Mouse (Mus musculus) neural tube, embryonic 10.5 days (tissue): Measurements from ENCODE around the gene Zfand4.
"Not testable (repeated sequence)": the region's sequence is repeated elsewhere in the genome, so short reads cannot be mapped to it uniquely, and the experiment has no call there.

ENCODE experiments used
- DNase-seq: peaks from one replicate; pipeline ENCODE4 v3.0.0-alpha.2; 2017; ENCODE audit warnings: low spot score; ENCODE audit errors: extremely low spot score

Gene Zfand4

GRCm38 (mm10) chr6:116264018-116264651, at the start of gene Zfand4:
TSS of gene Zfand4 (plus strand) at chr6:116264222.
- DNase-seq, result peak; percentile 93

- DNase-seq, result no peak
Measured at GRCm38 (mm10) chr6:116227767-116228166, 36.3 kb upstream of the Zfand4 start.

- peak; percentile 58 for DNase-seq
Measured at GRCm38 (mm10) chr6:116228785-116229525, 35.1 kb upstream of the Zfand4 start.

- DNase-seq, result not testable (repeated sequence)
Measured at GRCm38 (mm10) chr6:116234821-116235220, 29.2 kb upstream of the Zfand4 start.

GRCm38 (mm10) chr6:116235336-116235735, 28.7 kb upstream of the Zfand4 start:
- no peak for DNase-seq

GRCm38 (mm10) chr6:116238083-116238482, 25.9 kb upstream of the Zfand4 start:
- no peak for DNase-seq

GRCm38 (mm10) chr6:116240371-116240770, 23.7 kb upstream of the Zfand4 start:
- DNase-seq, result no peak

GRCm38 (mm10) chr6:116259649-116260048, 4.4 kb upstream of the Zfand4 start:
- DNase-seq, result no peak

- no peak for DNase-seq
Measured at GRCm38 (mm10) chr6:116260481-116260880, 3.5 kb upstream of the Zfand4 start.

- no peak for DNase-seq
Measured at GRCm38 (mm10) chr6:116262824-116263223, 1.2 kb upstream of the Zfand4 start.

GRCm38 (mm10) chr6:116264836-116265235, 814 bp downstream of the Zfand4 start:
- DNase-seq, result peak; percentile 17

- no peak for DNase-seq
Measured at GRCm38 (mm10) chr6:116265603-116266002, 1.6 kb downstream of the Zfand4 start.

- DNase-seq, result peak; percentile 71
Measured at GRCm38 (mm10) chr6:116266273-116267109, 2.5 kb downstream of the Zfand4 start.

- DNase-seq, result no peak
Measured at GRCm38 (mm10) chr6:116267110-116267423, 3.0 kb downstream of the Zfand4 start.

- no peak for DNase-seq
Measured at GRCm38 (mm10) chr6:116275695-116276094, 11.7 kb downstream of the Zfand4 start.

GRCm38 (mm10) chr6:116278679-116279317, 14.8 kb downstream of the Zfand4 start:
- no peak for DNase-seq

- no peak for DNase-seq
Measured at GRCm38 (mm10) chr6:116281014-116281413, 17.0 kb downstream of the Zfand4 start.

GRCm38 (mm10) chr6:116282546-116282945, 18.5 kb downstream of the Zfand4 start:
- DNase-seq, result no peak

- no peak for DNase-seq
Measured at GRCm38 (mm10) chr6:116283280-116283679, 19.3 kb downstream of the Zfand4 start.

GRCm38 (mm10) chr6:116286321-116286720, 22.3 kb downstream of the Zfand4 start:
- DNase-seq, result no peak

GRCm38 (mm10) chr6:116286870-116287575, 23.0 kb downstream of the Zfand4 start:
- no peak for DNase-seq
